Mouse (Mus musculus): ENCODE measurements around the gene Olfr341. TPM values are rescaled to one million over a fixed set of nuclear protein-coding genes. Genes with fewer than 3 reads are reported as not detected.

Gene Olfr341
- polyA plus RNA-seq (2015; fragmentation: Nextera tagmentation; extraction: Ambion mirVana): not detected in 2 replicates

- H3K4me1 ChIP-seq: no peaks in the 10 kb centered on the region
- no peaks in the 10 kb centered on the region for H3K36me3 ChIP-seq
- H3K27me3 ChIP-seq: no peaks in the 10 kb centered on the region
- H3K4me3 ChIP-seq: no peak within 1 kb of the TSS
- H3K4me2 ChIP-seq: no peak within 1 kb of the TSS
- no peak within 1 kb of the TSS for H3K27ac ChIP-seq
- no peak within 1 kb of the TSS for H3K9ac ChIP-seq
- no peaks in the 10 kb centered on the region for H3K9me3 ChIP-seq
- ATAC-seq (ENCODE audit: insufficient number of reproducible peaks, low FRiP score, low TSS enrichment, low read depth): no peak
Measured at GRCm38 (mm10) chr2:36482368-36482767, at the start of gene Olfr341. Olfr341 (minus strand) TSS chr2:36482468.

- no peak within 1 kb of the TSS for H3K4me2 ChIP-seq
- H3K27ac ChIP-seq: no peak within 1 kb of the TSS
- ATAC-seq (ENCODE audit: insufficient number of reproducible peaks, low FRiP score, low TSS enrichment, low read depth): no peak
- WGBS: 70% methylated on average over 3 of the region's 3 CpGs
- H3K4me3 ChIP-seq: no peak within 1 kb of the TSS
- no peaks in the 10 kb centered on the region; the same call in 1 of the 2 replicates for H3K9me3 ChIP-seq
- no peaks in the 10 kb centered on the region for H3K36me3 ChIP-seq
- no peaks in the 10 kb centered on the region for H3K4me1 ChIP-seq
- no peaks in the 10 kb centered on the region for H3K27me3 ChIP-seq
- no peak within 1 kb of the TSS for H3K9ac ChIP-seq
Measured at GRCm38 (mm10) chr2:36524698-36525097, 42.4 kb upstream of the Olfr341 start, which contains the start of gene Olfr342. Olfr342 (plus strand) TSS chr2:36524998.

GRCm38 (mm10) chr2:36473634-36474033, 8.6 kb downstream of the Olfr341 start:
- Histone ChIP-seq H3K27ac (no peak overlapping the region), H3K27me3 (no peaks in the 10 kb centered on the region), H3K4me3 (no peak overlapping the region), H3K9me3 (no peaks in the 10 kb centered on the region), H3K4me1 (no peaks in the 10 kb centered on the region), H3K9ac (no peak overlapping the region), H3K4me2 (no peak overlapping the region), H3K36me3 (no peaks in the 10 kb centered on the region)
- no peak for ATAC-seq (ENCODE audit: insufficient number of reproducible peaks, low FRiP score, low TSS enrichment, low read depth)

GRCm38 (mm10) chr2:36452287-36452686, 30.0 kb downstream of the Olfr341 start, which contains the start of gene Olfr340:
Olfr340 (plus strand) TSS chr2:36452587.
- no peaks in the 10 kb centered on the region for H3K4me1 ChIP-seq
- WGBS: 74% methylated on average over 1 of the region's 1 CpGs
- no peaks in the 10 kb centered on the region for H3K36me3 ChIP-seq
- H3K27ac ChIP-seq: no peak within 1 kb of the TSS
- H3K27me3 ChIP-seq: no peaks in the 10 kb centered on the region
- no peak within 1 kb of the TSS for H3K4me3 ChIP-seq
- ATAC-seq (ENCODE audit: insufficient number of reproducible peaks, low FRiP score, low TSS enrichment, low read depth): no peak
- H3K4me2 ChIP-seq: no peak within 1 kb of the TSS
- no peaks in the 10 kb centered on the region; the same call in 1 of the 2 replicates for H3K9me3 ChIP-seq
- no peak within 1 kb of the TSS for H3K9ac ChIP-seq

Other genes with a start within 250 kb of the Olfr341 start
- 0.03 TPM in 1 of 2 replicates, not detected in the other for gene Olfr338, start 108.9 kb downstream of the Olfr341 start, polyA plus RNA-seq (2015; fragmentation: Nextera tagmentation; extraction: Ambion mirVana)
- gene Olfr339, start 63.5 kb downstream of the Olfr341 start, polyA plus RNA-seq (2015; fragmentation: Nextera tagmentation; extraction: Ambion mirVana): not detected in 2 replicates
- not detected in 2 replicates for gene Olfr340, start 29.9 kb downstream of the Olfr341 start, polyA plus RNA-seq (2015; fragmentation: Nextera tagmentation; extraction: Ambion mirVana)
- not detected in 2 replicates for gene Olfr342, start 42.5 kb upstream of the Olfr341 start, polyA plus RNA-seq (2015; fragmentation: Nextera tagmentation; extraction: Ambion mirVana)
- gene Olfr344, start 84.2 kb upstream of the Olfr341 start, polyA plus RNA-seq (2015; fragmentation: Nextera tagmentation; extraction: Ambion mirVana): not detected in 2 replicates
- not detected in 2 replicates for gene Olfr345, start 157.6 kb upstream of the Olfr341 start, polyA plus RNA-seq (2015; fragmentation: Nextera tagmentation; extraction: Ambion mirVana)
- not detected in 2 replicates for gene Olfr346, start 203.3 kb upstream of the Olfr341 start, polyA plus RNA-seq (2015; fragmentation: Nextera tagmentation; extraction: Ambion mirVana)
- gene Olfr347, start 249.4 kb upstream of the Olfr341 start, polyA plus RNA-seq (2015; fragmentation: Nextera tagmentation; extraction: Ambion mirVana): not detected in 2 replicates